Mouse (Mus musculus): ENCODE data around the gene Tcl1b4.

The Tcl1b4 gene

DNA sequence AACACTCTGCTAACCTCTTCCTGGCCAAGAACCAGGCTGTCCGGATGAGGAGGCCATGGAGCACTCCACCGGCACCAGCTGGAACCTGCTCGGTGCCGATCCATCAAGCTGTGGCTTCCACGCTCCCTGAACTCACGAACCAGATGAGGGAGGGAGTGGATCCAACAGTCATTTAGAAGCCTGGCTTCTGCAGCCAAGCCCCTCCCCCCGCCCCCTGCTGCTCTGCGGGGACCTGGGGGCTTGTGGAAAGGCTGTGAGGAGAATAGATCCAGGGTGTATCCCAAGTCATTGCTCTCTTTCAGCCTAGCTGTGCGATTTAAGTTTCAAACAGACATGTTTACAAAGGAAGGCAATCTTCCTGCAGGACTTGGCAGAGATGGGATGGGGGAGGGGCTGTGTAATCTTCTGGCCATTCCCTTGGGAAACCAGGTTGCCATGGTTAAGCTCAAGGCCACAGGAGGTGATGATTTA is 47.0 kb downstream of the Tcl1b4 start:
- no peak for DNase-seq (ENCODE audit: low spot score)

DNA sequence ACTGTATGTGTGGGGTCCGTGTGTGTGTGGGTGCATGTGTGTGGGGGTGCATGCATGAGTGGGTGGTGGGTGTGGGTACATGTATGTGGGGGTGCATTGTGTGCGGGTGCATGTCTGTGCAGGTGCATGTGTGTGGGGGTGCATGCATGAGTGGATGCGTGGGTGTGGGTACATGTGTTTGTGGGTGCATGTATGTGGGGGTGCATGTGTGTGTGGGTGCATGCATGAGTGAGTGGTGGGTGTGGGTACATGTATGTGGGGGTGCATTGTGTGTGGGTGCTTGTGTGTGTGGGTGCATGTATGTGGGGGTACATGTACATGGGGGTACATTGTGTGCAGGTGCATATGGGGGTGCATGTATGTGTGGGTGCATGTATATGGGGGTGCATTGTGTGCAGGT is 52.0 kb downstream of the Tcl1b4 start:
- no peak for DNase-seq (ENCODE audit: low spot score)

All from left cerebral cortex, adult 11 months (tissue).